Mouse (Mus musculus) urinary bladder, postnatal 4 days (tissue): Measurements from ENCODE around the gene 6030468B19Rik.
"Not testable (repeated sequence)": the region's sequence is repeated elsewhere in the genome, so short reads cannot be mapped to it uniquely, and the experiment has no call there.

Experiments
- DNase-seq, 2 experiments: peaks; one replicate each; pipeline ENCODE4 v3.0.0; 2021 to 2022; ENCODE audit warnings: low spot score in 2 of 2

The 6030468B19Rik gene

DNA sequence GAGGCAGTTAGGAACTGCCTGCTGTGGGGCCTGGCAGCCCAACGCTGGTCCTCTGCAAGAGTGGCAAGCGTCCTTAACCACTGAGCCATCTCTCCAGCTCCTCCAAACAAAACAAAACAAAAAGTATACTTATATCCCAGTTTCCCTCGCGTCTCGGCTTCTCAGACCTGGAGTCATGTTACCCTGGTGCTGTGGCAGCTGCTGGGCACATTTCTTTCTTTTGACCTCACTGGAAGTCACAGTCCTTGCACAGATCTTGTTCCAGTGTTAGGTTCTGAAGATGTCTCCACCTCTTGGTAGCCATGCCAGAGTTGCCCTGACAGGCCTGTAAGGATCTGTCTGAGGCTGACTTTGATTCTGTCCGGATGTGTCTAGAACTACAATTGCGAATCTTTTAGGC, 4.2 kb downstream of the 6030468B19Rik start:
- DNase-seq = no peak

DNA sequence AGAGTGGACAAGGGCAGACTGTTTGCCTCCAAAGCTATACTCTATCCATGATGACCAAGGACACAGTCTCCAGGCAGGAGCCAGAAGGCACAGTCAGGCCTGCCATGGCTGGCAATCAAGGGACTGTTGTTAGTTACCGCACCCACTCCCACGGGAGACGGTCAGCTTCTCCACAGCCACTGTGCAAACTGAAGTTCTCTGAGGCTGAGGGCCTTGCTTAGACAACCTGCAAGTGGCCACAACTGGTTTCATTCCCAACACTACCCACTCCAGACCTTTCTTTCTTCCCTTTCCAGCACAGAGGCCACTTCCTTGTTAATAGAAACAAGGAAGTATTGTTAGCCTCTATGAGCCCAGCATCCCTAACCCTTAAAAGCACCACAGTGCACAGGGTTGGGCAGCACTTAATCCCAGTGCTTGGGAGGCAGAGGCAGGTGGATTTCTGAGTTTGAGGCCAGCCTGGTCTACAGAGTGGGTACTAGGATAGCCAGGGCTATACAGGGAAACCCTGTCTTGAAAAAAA, 5.8 kb downstream of the 6030468B19Rik start:
- DNase-seq = no peak

DNA sequence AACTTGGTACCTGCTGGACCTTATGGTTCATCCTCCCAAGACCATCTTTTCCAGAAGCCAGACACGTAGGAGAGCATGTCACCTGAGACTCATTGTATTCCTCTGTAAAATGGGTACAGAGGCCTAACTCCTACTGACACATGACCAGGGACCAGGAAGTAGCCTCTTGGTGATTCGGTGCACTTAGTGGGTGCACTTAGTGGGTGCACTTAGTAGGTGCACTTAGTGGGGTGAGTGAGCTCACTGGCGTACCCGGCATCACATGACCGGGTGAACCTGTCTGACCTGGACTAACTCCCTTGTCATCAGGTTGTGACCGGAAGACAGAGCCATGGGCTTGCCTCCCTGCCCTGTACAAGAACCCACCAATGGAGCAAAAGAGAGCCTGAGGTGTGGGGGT, 9.3 kb downstream of the 6030468B19Rik start:
- DNase-seq = no peak

DNA sequence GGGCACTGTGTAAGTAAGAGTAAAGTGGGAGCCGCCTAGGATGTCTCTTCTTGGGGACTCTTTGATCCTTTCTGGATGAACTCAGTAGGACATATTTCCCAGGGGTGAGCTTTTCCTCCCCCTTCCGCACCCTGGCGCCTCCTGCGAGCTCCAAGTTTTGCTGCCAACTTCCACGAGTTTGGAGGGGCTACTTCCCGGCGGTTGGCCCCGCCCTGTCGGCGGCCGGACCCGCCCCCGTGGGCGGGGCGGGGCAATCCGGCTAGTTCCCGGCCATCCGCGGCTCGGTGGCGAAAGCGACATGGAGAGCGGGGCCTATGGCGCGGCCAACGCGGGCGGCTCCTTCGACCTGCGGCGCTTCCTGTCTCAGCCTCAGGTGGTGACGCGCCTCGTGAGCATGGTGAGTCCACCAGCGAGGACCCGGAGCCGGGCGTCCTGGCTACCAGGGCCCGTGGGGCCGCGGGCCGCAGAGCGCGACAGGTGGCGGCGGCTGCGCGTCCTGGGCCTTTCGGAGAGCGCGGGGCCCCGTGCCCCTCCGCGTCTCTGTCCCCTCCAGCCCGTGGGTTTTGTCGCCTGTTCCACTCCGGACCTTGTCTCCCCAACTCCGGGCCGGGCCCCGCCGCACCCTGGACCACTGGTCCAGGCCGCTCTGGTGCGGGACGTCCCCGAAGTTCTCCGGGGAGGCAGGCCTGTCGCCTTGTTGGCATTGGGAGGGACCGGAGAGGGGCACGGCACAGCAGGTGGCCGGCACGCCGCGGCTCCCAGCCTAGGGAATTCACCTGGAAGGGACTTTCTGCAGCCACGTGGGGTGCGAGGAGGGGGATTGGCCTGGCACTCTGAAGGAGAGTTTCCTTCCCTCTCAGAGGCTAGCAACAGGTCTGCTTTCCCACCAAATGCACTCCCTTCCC, 12.2 kb downstream of the 6030468B19Rik start, which contains the start of the genes Gm20708 and Syngr2:
Gene Gm20708 (plus strand): TSS at position 262 of the 905 bp plus-strand sequence.
Gene Syngr2 (plus strand): TSS at position 262 of the 905 bp plus-strand sequence.
- peak in 1 of 2 experiments; percentile 67 for DNase-seq

DNA sequence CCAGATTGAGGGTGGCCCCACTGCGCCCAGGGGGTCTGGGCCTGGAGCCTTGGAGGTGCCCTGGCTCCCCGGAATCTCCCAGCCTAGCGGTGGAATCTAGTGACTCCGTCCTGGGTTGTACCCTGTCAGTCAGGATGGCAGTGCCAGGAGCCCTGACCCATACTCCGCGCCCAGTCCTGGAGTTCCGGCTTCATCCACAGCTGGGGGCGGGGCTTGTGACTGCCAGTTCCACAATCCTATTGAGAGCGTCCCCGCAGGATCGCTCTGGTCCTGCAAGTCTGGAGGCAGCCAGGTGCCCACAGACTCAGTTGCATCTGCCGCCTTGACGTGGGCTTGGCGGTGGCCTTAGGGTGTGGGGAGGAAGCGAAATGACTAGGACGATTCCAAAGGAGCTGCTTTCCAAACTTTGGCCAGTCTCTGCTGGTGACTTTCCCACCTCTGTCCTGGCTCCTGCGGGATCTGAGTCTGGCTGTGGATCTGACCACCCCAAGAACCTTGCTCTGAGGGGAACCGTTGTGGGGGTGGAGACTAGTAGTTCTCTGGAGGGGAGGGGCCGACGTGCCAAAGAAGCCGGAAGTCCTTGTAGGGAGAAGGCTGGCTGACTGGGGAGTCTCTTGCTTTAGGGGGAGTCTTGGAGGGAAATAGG, 13.1 kb downstream of the 6030468B19Rik start:
- DNase-seq = peak; percentile 76 to 89

DNA sequence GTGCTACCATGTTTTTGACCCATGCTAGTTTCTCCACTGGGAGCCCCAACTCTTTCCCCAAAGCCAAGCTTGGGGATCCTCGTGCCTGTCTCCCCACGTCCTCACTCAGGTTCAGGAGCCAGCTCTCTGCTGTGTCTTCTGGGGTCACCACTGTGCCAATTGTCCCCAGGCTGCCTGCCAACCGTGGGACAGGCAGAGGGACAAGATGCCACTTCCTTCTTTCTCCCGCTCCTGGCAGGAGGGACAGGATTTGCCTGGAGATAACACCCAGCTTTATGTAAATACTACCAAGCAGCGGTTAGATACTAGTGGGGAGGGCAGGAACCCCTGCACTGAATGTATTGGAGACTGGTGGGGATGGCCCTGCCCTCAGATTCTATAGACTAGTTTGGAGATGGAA, 16.4 kb downstream of the 6030468B19Rik start:
- DNase-seq = no peak

DNA sequence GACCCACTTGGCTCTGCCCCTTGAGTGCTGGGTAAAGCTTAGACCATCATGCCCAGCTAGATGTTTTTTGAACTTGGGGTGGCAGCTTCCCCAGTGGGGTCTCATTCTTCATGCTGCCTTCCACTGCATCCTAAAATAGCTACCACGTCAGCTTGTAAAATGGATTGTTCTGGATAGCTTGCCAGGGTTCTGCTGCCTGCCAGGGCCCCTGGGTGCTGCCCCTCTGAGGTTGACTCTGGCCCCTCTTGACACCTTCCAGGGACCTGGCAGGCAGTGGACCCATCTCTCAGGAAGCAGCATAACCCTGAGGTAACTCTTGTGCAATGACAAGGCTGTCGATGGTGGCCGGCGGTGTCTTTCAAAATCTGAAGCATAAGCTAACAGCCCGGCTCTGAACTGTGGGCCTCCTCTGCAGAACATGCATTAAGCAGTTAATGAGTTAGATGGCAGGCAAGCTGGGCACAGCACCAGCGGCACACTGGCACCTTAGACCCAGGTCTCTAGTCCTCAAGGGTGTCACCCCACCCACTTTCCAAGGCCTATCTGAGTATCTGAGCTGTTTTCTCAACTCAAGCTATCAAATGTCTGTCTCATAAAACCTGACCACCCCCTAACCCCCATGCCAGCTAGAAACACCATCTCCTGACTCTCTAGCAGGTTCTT, 17.4 kb downstream of the 6030468B19Rik start:
- no peak for DNase-seq

DNA sequence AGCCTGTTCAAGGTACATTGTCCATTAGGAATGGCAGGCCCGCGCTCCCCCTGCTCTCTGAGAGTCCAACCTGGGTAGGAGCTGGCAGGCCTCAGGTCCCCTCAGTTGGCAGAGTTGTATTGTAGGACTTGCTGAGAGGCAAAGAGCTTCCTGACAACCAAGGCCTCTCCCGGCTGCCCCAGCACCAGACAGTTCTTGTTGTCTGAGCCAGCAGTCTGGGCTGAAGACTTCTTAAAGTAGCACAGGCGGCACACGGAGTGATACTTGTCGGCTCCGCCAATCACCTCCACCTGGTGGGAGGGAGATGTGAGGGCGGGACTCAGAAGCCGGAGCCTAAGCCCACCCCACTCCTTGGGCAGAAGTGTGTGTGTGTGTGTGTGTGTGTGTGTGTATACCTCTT, 18.4 kb downstream of the 6030468B19Rik start:
- DNase-seq = not testable (repeated sequence)

DNA sequence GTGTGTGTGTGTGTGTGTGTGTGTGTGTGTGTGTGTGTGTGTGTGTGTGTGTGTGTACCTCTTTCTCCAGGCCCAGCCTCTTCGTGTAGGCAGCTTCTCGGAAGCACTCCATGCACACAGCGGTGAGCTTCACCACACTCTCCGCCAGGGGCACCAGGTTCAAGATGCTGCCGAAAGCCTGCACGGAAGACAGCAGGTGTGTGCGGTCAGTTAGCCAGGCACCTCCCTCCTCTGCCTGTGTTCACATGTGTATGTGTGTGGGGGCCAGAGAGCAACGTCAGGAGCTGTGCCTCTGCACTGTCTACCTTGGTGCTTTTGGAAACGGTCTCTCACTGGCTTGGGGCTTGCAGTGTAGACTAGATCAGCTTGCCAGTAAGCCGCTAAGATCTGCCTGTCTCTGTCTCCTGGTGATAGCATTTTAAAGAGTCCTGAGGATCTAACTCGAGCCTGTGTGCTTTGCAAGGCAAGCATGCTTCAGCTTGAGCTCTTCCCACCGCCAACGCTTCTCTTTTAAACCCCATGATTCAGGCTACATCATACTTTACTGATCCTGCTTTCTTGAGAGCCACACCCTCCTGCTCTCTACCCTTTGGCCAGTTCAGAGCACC, 19.0 kb downstream of the 6030468B19Rik start:
- DNase-seq = no peak

DNA sequence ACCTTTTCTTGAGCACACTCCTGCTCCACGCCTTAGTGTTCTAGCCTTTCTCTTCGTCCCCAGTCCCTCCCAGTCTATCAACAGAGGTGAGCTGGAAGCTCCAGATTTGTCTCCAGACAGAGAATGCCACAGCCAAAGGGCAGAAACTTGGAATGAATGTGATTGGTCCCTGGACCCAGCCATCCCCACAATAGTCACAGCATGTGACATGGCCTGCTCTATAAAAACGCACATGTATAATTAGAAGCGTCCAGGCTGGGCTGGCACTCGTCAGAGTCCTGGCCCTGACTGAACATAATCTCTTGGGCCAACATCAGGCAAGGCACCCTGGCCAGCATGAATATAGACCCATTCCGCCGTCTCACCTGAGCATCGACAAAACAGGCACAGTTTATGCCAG, 21.6 kb downstream of the 6030468B19Rik start:
- no peak for DNase-seq

DNA sequence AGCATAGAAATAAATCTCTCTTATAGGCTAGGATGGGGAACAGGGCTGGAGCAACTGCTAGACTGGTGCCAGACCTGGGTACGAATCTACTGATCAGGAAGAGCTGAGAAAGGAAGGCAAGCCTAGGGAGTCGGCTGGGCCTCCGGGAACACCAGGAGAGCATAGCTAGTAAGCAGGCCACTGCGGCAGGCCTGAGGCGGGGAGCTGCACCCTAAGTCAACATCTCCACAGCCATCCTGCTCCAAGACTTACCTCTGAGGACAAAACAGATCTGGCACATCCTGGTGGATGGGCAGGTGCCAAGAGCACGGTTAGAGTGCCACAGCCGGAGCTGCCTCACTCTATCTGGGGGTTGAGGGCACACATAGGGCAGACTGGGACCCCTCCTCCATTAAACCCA, 22.7 kb downstream of the 6030468B19Rik start:
- no peak for DNase-seq

DNA sequence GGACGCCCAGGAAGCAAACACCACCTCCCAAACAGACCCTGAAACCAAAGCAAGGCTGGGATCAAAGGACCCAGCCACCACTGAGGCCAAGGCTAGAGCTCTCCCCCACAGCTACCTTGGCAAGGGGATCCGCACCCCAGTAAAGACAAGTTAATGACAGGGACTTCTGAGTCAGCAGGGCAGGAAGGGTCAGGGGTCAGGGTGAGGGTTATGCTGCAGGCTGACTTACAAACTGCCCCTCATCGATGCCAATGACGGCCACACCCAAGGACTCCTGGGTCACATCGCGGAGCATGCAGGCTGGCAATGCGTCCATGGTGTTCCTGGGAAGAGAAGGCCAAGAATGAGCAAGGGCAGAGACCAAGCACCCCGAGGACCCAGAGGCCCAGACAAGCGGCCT, 24.4 kb downstream of the 6030468B19Rik start:
- DNase-seq = no peak

DNA sequence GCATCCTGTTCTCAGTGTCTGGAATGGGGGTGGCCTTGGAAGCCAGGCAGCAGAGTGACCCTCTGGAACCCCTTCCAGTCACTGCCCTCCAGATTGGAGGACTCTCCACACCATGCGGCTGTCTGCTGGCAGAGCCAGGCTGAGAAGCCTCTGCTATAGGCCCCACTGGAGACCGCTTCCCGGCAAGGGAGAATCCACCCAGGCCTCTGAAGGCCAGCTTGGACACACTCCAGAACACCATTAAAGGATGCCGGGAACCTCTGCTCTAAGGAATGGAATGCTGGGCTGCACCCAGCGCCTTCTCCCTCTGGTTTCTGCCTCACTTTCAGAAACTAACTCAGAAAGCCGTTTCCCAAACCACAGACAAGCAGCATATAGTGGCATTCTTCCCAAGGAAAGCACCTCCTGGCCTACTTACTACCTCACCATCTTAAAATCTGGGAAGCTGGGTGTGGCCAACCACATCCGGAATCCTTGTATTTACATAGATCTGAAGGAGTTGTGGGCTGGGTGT, 25.3 kb downstream of the 6030468B19Rik start:
- DNase-seq = peak in 1 of 2 experiments; percentile 41

DNA sequence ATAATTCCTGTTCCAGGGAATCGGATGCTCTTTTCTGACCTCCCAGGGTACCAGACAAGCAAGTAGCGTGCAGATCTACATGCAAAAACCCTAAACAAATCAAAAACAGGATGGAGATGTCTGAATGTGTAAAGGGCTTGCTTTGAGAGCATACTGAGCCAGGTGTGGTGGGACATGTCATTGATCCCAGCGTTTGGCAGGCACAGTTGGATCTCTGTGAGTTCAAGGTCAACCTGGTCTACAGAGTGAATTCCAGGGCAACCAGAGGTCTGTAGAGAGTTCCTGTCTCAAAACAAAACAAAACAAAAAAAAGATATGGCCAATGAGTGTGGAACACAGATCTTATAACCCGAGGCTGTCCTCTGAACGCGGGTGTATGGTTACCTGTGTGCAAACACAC, 26.0 kb downstream of the 6030468B19Rik start:
- no peak for DNase-seq

DNA sequence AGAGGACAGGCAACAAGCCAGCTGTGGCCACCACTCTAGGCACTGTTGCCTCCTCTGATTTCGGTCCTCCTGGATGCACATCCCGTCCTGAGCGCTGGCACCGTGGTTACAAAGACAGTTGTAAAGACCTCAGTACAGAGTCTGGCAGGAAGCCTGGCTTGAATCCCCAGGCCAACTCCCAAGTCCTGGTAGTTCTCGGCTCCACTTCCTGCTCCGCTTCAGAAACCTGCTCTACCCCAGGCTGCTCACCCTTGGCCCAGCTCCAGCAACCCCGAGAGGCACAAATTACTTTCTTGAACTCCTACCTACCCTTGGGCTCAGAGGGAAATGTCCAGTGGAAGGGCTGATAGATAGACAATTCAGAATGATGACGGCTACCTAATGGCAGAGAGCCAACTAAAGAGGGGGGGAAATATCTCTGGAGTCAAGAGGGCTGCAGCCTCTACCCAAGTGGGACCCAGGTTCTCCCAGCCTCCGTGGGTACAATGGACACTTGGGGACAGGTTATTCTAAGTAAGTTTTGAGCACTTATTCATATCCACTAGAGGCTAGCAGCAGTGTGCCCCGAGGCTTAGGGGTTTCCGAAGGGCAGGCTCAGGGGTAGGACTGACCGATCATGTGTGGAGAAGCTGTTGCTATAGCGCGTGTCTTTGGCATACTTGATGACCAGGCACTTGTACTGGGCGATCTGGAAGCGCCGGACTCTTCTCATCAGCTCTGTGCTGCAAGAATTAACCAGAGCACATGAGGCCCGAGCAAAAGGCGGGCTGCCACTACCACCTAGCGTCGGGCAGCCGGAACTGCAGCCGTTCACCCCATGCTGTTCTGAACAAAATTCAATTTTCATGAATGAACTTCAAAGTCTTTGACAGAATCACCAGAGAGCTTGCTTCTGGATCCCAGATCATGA, 26.9 kb downstream of the 6030468B19Rik start:
- peak; percentile 73 to 83 for DNase-seq

DNA sequence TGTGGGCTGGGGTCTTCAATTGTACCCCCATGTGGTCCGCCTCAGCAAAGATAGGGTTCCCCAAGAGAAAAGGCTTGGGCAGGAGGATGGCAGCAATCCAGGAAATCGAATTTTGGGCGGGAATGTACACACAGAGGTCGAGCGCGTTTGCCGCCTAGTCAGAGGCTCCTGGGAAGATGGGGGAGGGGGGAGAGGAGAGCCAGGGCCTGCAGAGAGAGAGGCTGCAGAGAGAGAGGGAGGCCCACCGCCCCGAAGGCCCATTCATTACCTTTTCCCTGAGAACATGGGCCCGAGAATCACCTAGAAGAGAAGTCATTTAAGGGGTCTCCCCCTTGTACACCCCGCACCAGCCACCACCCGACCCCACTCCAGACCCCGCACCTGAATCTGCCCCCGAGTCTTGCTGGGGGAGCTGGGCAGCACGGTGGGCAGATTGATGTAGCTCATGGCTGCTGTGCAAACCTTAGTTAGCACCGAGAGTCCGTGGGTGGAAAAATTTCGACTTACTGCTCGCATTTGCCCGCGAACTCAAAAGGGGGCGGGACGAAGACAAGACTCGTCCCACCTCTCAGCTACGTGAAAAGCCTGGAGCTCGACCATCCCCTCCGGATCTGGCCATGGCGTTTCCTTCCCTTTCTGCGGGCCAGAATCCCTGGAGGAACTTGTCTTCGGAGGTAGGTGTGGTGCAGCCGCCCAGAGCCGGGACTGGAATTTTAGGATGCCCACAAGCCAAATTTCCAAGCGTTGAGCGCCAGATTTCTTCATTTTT, 28.1 kb downstream of the 6030468B19Rik start, which contains the start of the genes Afmid and Tk1:
Gene Afmid (plus strand): TSS at position 592 of the 769 bp plus-strand sequence.
Gene Tk1 (minus strand): TSS at position 760 of the 769 bp plus-strand sequence.
- peak; percentile 74 to 79 for DNase-seq

DNA sequence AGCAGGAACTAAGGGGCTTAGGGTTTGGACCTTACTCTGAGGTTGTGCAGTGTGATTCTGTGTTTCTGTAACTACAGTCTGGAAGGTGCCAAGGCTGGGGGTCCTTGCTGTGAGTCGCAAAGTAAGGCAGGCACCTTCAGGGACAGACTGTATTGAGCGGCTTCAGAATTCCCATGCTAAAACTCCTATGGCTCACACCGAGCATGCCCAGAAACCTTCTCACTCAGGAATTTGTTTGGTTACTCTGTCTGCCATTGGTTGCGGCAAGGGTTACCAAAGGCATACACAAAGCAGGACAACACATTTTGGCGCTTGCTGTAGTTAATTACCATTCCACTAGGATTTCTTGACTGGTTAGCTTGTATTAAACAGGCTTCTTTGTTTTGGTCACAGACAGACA, 28.7 kb downstream of the 6030468B19Rik start:
- no peak for DNase-seq

DNA sequence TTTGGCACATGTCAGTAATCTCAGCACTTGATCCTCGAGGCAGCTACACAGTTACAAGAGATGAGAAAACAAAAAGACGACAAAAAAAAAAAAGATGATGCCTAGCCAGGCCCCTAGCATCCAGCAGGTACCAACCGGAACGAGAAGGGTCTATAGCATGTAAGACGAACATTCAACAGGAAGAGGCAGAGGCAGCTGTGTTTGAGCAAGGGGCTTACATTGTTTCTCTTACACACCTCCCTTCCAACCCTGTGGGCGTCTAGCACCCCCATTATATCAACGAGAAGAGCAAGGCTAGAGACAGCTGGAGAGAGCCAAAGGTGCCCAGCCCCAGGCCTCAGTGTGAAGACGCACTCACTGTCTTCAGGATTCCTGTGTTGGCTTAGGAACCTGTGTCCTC, 29.5 kb downstream of the 6030468B19Rik start:
- DNase-seq = no peak

DNA sequence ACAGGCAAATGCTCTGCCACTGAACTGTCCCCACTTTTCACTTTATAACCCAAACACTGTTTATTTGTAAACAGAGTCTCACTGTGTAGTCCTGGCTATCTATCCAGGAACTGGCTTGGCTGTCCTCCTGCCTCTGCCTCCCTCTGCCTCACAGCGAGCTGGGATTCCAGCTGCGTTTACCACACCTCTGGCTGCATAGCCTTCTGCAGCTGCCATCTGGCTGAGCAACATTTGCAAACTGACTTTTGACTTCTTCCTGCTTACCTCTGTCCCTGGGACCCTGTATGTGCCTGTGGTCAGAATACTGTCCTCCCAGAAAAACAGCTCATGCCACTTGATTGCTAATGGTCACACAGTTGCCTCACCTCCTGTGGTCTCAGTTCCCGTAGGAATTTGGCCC, 29.9 kb downstream of the 6030468B19Rik start:
- no peak for DNase-seq
